Mouse (Mus musculus) left cerebral cortex, adult 2 months (tissue): ENCODE measurements around the gene Bmp7. TPM values are rescaled to one million over a fixed set of nuclear protein-coding genes. Genes with fewer than 3 reads are reported as not detected.
A peak's percentile ranks its signal among the peaks of the same experiment; 100 is the strongest.

Source experiments
- DNase-seq, 2 experiments: peaks; one replicate each; pipeline ENCODE4 v3.0.0; 2021 to 2022; ENCODE audit warnings: low spot score in 2 of 2, mixed read lengths in 1 of 2; ENCODE audit errors: extremely low spot score in 1 of 2
- H3K27ac ChIP-seq: fragments of 200-600 bp; 2 replicates; pipeline ENCODE4 v1.8.1; 2022
- H3K4me3 ChIP-seq: fragments of 200-600 bp; 2 replicates; pipeline ENCODE4 v1.8.1; 2022
- CTCF ChIP-seq: fragments of 200-600 bp; IDR thresholded peaks from 2 replicates; pipeline ENCODE4 v1.8.1; 2022; ENCODE audit warnings: antibody characterized with exemption, mild to moderate bottlenecking, moderate library complexity
- intact Hi-C: fragments of 180-260 bp; cut with DNase I; formaldehyde crosslinking; loops from one replicate; pipeline ENCODE4 v1.15.1; 2025
- total RNA-seq, 2 experiments: library from RNA; stranded (reverse); gene quantifications; 2 replicates each; pipeline ENCODE4 v1.2.3; 2021

Bmp7 gene
- total RNA-seq, 2 experiments from 2014 or later, result 9.6 to 13.9 TPM

- DNase-seq, result no peak
- intact Hi-C loops, result no loop called here
- Histone ChIP-seq H3K4me3 (no peak overlapping the region), H3K27ac (no peak overlapping the region)
- no peak for TF ChIP-seq CTCF
Measured at GRCm38 (mm10) chr2:172966480-172966879, 26.4 kb upstream of the Bmp7 start.

GRCm38 (mm10) chr2:172965249-172965648, 25.1 kb upstream of the Bmp7 start:
- no peak for DNase-seq
- Histone ChIP-seq H3K27ac (no peak overlapping the region), H3K4me3 (no peak overlapping the region)
- TF ChIP-seq CTCF, result no peak
- intact Hi-C loops, result no loop called here

GRCm38 (mm10) chr2:172961211-172961610, 21.1 kb upstream of the Bmp7 start:
- no peak for TF ChIP-seq CTCF
- intact Hi-C loops, result no loop called here
- Histone ChIP-seq H3K4me3 (no peak overlapping the region), H3K27ac (no peak overlapping the region)
- DNase-seq, result no peak

- no peak; the same call in 1 of the 2 replicates for TF ChIP-seq CTCF
- Histone ChIP-seq H3K4me3 (no peak overlapping the region), H3K27ac (no peak overlapping the region)
- intact Hi-C loops, result no loop called here
- no peak for DNase-seq
Measured at GRCm38 (mm10) chr2:172960350-172960749, 20.2 kb upstream of the Bmp7 start.

GRCm38 (mm10) chr2:172959006-172959768, 19.1 kb upstream of the Bmp7 start:
- no peak overlapping the region for H3K27ac ChIP-seq
- TF ChIP-seq CTCF, result no peak; the same call in 1 of the 2 replicates
- H3K4me3 ChIP-seq, result no peak overlapping the region
- DNase-seq, result no peak
- intact Hi-C loops, result no loop called here

- no peak for DNase-seq
- intact Hi-C loops, result no loop called here
- no peak for TF ChIP-seq CTCF
- Histone ChIP-seq H3K27ac (no peak overlapping the region), H3K4me3 (no peak overlapping the region)
Measured at GRCm38 (mm10) chr2:172958579-172958978, 18.5 kb upstream of the Bmp7 start.

- H3K4me3 ChIP-seq, result no peak overlapping the region
- DNase-seq, result no peak
- intact Hi-C loops, result no loop called here
- no peak; the same call in 1 of the 2 replicates for TF ChIP-seq CTCF
- no peak overlapping the region for H3K27ac ChIP-seq
Measured at GRCm38 (mm10) chr2:172951976-172952375, 11.9 kb upstream of the Bmp7 start.

- DNase-seq, result no peak
- no peak for TF ChIP-seq CTCF
- Histone ChIP-seq H3K4me3 (no peak overlapping the region), H3K27ac (no peak overlapping the region)
- intact Hi-C loops, result no loop called here
Measured at GRCm38 (mm10) chr2:172950722-172951121, 10.6 kb upstream of the Bmp7 start.

- H3K4me3 ChIP-seq, result no peak overlapping the region
- no peak for TF ChIP-seq CTCF
Measured at GRCm38 (mm10) chr2:172950119-172950676, 10.1 kb upstream of the Bmp7 start.

GRCm38 (mm10) chr2:172949051-172949450, 8.9 kb upstream of the Bmp7 start:
- no peak for DNase-seq
- Histone ChIP-seq H3K27ac (no peak overlapping the region), H3K4me3 (no peak overlapping the region)
- TF ChIP-seq CTCF, result peak; percentile 38
- intact Hi-C loops, result no loop called here

More at GRCm38 (mm10) chr2:172950119-172950676, 10.1 kb upstream of the Bmp7 start:
- DNase-seq, result no peak
- intact Hi-C loops, result no loop called here
- H3K27ac ChIP-seq, result no peak overlapping the region

GRCm38 (mm10) chr2:172940799-172941163, 660 bp upstream of the Bmp7 start:
- no peak overlapping the region for H3K27ac ChIP-seq
- intact Hi-C loops, result loop anchor here (5.0 kb wide), 1 partner anchor 108 kb away; no protein-coding TSS in a partner anchor
- DNase-seq, result no peak
- peak overlapping the region; percentile 54 for H3K4me3 ChIP-seq
- TF ChIP-seq CTCF, result no peak

GRCm38 (mm10) chr2:172939639-172940002, 500 bp downstream of the Bmp7 start:
- intact Hi-C loops, result loop anchor here (5.0 kb wide), 1 partner anchor 107 kb away; no protein-coding TSS in a partner anchor
- no peak for TF ChIP-seq CTCF

More at GRCm38 (mm10) chr2:172939639-172940002, 500 bp downstream of the Bmp7 start:
- no peak overlapping the region; the same call in 1 of the 2 replicates for H3K27ac ChIP-seq
- no peak for DNase-seq
- peak overlapping the region; percentile 54 for H3K4me3 ChIP-seq
